Mouse (Mus musculus): ENCODE measurements around the gene Ncor2. TPM values are rescaled to one million over a fixed set of nuclear protein-coding genes. Genes with fewer than 3 reads are reported as not detected.
"Not testable (repeated sequence)": the region's sequence is repeated elsewhere in the genome, so short reads cannot be mapped to it uniquely, and the experiment has no call there.

Ncor2 gene
- polyA plus RNA-seq, 1 experiment from 2014 or later, result 31.6 TPM

DNA sequence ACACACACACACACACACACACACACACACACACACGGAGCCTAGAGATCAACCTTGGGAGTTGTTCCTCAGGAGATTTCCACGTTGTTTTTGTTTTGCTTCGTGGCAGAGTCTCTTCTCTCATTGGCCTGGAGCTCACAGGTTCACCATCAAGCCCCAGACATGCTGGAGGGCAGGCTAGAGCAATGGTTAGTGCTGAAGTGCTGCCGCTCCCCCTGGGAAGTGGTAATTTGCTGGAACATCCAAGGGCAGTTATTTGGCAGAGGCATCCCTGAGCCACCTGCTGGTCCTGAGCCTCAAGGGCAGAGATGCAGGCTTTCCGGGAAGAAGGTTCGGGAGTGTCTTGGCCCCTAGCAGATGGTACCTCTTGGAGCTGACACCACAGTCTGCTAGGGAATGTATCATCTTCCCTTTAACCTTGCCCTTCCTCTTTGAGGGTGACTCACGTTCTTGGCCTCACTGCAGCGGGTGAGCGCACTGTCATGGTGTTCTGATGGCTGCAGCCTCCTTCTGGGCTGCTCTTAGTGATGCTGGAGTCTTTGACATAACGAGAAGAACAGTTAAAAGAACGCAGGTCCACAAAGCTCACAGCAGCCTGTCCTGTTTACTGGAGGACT, 25.3 kb upstream of the Ncor2 start:
- no peak overlapping the region for H3K9ac ChIP-seq (replicated peaks)
- WGBS, result 73% methylated on average over 11 of the region's 11 CpGs
- peaks cover 28% of the 10 kb centered on the region for H3K4me1 ChIP-seq
- peak overlapping the region; percentile 75; the same call in 1 of the 2 replicates for H3K27ac ChIP-seq (replicated peaks)
- H3K9me3 ChIP-seq, result no peaks in the 10 kb centered on the region
- no peaks in the 10 kb centered on the region for H3K27me3 ChIP-seq
- no peaks in the 10 kb centered on the region for H3K36me3 ChIP-seq
- no peak for ATAC-seq (replicated peaks)
- no peak overlapping the region for H3K4me2 ChIP-seq (replicated peaks)
- H3K4me3 ChIP-seq, result no peak overlapping the region

DNA sequence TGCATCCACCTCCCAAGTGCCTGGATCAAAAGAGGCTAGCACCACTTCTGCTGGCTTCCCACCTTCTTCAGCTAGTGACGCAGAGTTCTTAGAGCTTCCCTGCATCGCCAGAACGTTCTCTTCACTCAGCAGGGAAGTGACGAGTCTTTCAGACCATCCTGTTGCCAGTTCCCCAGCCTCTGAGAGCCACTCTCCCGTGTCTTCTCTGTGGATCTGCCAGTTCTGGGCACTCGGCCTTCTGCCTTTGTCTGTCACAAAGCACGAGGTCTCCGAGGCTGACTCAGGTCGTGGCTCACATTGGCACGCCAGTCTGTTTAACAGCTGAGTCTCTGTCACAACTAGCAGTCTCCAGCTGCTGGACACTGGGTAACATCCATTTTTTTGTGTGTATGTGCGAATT, 24.7 kb upstream of the Ncor2 start:
- H3K36me3 ChIP-seq, result no peaks in the 10 kb centered on the region
- H3K4me3 ChIP-seq, result no peak overlapping the region
- no peaks in the 10 kb centered on the region for H3K27me3 ChIP-seq
- no peaks in the 10 kb centered on the region for H3K9me3 ChIP-seq
- H3K4me2 ChIP-seq (replicated peaks), result no peak overlapping the region
- no peak for ATAC-seq (replicated peaks)
- H3K9ac ChIP-seq (replicated peaks), result no peak overlapping the region
- peak overlapping the region; percentile 75 for H3K27ac ChIP-seq (replicated peaks)
- peaks cover 28% of the 10 kb centered on the region for H3K4me1 ChIP-seq
- WGBS, result 36% methylated on average over 11 of the region's 11 CpGs

DNA sequence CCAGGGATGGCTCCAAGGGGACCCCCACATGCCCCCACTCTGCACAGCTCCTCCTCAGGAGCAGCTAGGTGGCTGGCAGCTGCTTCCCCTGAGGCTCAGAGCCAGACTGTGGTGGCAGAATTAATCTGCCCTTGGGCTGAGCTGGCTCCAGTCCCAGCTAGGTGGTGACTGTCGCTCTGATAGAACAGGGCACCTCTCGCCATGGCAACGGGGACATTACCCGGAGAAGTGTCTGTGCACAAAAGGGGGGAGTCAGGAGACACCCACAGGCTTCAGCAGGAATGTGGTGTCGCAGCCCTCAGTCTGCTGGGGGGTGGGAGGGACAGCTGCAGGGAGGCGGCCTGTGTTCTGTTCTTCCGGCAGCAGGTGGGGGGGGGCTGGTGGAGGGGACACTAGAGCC, 24.1 kb upstream of the Ncor2 start:
- peaks cover 28% of the 10 kb centered on the region for H3K4me1 ChIP-seq
- H3K4me3 ChIP-seq, result no peak overlapping the region
- ATAC-seq (replicated peaks), result peak; percentile 88
- H3K36me3 ChIP-seq, result no peaks in the 10 kb centered on the region
- under 1% methylated on average over 7 of the region's 7 CpGs for WGBS
- no peaks in the 10 kb centered on the region for H3K9me3 ChIP-seq
- H3K4me2 ChIP-seq (replicated peaks), result 0 out of 2 replicates have a peak overlapping the region, but pooled peaks have one; percentile 4
- H3K27ac ChIP-seq (replicated peaks), result peak overlapping the region; percentile 75
- H3K27me3 ChIP-seq, result no peaks in the 10 kb centered on the region
- peak overlapping the region; percentile 31 for H3K9ac ChIP-seq (replicated peaks)

DNA sequence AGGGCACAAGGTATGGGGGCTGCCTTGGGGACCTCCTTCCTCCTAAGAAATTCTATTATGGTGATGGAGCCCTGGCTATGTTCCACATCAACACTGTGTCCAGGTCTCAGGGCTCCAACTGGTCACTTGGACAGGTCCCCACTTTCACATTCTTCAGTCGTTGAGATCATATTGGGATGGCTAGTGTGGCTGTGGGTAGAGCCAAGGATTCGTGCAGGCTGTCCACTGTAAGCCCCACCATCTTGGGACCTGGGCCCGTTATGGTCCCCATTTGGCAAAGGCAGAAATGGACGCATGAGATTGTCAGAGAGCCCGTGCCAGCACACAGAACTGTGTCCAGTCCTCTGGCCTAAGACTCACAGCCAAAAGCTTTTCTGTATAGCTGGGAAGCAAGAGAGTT, 23.1 kb upstream of the Ncor2 start:
- no peaks in the 10 kb centered on the region for H3K27me3 ChIP-seq
- 72% methylated on average over 5 of the region's 5 CpGs for WGBS
- ATAC-seq (replicated peaks), result no peak
- H3K36me3 ChIP-seq, result no peaks in the 10 kb centered on the region
- H3K27ac ChIP-seq (replicated peaks), result peak overlapping the region; percentile 75
- no peak overlapping the region for H3K9ac ChIP-seq (replicated peaks)
- H3K9me3 ChIP-seq, result no peaks in the 10 kb centered on the region
- no peak overlapping the region for H3K4me3 ChIP-seq
- peaks cover 26% of the 10 kb centered on the region for H3K4me1 ChIP-seq
- H3K4me2 ChIP-seq (replicated peaks), result no peak overlapping the region

DNA sequence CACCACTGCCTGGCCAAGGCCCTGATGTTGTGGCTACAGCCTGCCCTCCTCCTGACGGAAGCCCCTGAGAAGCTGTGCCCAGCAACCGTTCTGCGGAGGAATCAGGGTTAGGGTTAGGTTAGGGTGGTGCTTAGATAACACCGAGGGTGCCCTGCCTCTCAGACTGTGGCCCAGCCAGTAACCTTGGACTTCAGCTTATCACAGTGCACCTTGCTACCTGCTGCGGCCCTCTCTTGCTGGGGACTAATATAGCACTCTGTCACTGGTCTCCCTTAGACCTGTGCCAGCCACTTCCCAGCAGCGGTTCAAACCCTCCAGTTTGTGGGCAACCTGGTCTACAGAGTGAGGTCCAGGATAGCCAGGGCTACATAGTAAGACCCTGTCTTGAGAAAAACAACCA, 20.1 kb upstream of the Ncor2 start:
- H3K36me3 ChIP-seq, result no peaks in the 10 kb centered on the region
- peaks cover 21% of the 10 kb centered on the region for H3K4me1 ChIP-seq
- 96% methylated on average over 6 of the region's 6 CpGs for WGBS
- no peak overlapping the region for H3K4me3 ChIP-seq
- H3K9me3 ChIP-seq, result no peaks in the 10 kb centered on the region
- no peak overlapping the region for H3K9ac ChIP-seq (replicated peaks)
- no peak overlapping the region for H3K4me2 ChIP-seq (replicated peaks)
- H3K27me3 ChIP-seq, result no peaks in the 10 kb centered on the region
- H3K27ac ChIP-seq (replicated peaks), result no peak overlapping the region
- ATAC-seq (replicated peaks), result no peak

DNA sequence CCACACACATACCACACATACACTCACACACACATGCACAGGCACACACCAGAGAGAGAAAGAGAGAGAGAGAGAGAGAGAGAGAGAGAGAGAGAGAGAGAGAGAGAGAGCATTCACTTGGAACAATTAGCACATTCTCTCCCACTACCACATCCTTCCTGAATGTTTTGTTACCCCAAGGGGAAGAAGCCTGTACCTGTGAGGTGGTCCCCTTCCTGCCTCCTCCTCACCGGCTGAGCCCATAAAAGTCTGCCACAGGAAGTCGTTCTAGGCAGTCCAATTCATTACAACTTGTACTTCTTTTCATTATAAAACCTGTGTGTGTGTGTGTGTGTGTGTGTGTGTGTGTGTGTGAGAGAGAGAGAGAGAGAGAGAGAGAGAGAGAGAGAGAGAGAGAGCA, 18.3 kb upstream of the Ncor2 start:
- WGBS, result 72% methylated on average over 2 of the region's 2 CpGs
- H3K4me1 ChIP-seq; H3K27me3 ChIP-seq; H3K9ac ChIP-seq (replicated peaks); H3K27ac ChIP-seq (replicated peaks); H3K36me3 ChIP-seq; H3K4me3 ChIP-seq; H3K9me3 ChIP-seq; ATAC-seq (replicated peaks); H3K4me2 ChIP-seq (replicated peaks): not testable (repeated sequence)

DNA sequence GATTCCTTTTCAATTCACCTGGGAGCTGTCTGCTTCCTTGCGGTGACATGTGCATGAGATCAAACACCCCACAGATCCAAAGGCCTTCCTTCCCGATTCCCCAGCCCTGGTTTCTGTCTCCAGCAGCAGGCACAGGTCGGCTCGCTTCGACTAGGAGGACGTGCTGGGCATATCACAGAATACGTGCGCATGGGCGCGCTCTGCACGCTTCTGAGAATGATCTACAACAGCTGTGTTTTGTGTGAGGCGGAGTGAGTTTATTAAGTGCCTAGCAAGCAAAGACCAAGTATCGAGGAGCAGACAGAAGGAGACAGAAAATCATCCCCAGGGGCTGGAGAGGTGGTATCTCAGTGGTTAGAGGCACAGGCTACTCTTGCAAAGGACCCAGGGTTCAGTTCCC, 17.0 kb upstream of the Ncor2 start:
- Histone ChIP-seq H3K9me3 (no peaks in the 10 kb centered on the region), H3K4me2 (replicated peaks) (no peak overlapping the region), H3K4me3 (no peak overlapping the region), H3K9ac (replicated peaks) (no peak overlapping the region), H3K4me1 (0 out of 2 replicates have a peak, but pooled peaks cover 5% of the 10 kb centered on the region), H3K27me3 (no peaks in the 10 kb centered on the region), H3K36me3 (no peaks in the 10 kb centered on the region), H3K27ac (replicated peaks) (peak overlapping the region; percentile 36; the same call in 1 of the 2 replicates)
- ATAC-seq (replicated peaks), result no peak
- WGBS, result 80% methylated on average over 13 of the region's 13 CpGs

DNA sequence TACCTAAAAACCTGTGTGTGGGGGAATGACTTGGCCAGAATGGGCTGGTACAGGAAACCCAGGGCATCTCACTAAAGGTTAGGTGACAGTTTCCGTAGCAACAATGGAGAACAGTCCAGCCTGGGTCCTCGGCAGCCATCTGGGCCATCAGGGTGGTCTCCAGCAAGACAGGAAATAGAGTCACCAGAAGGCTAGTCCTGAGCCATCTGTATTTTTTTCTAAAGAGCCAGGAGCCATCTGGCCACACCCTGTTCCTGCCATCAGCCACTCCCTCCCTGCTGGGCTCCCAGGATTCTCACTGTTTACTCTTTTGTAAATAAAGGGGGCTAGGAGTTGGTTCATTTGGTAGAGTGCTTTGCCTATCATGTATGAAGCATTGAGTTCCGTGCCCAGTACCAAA, 16.1 kb upstream of the Ncor2 start:
- Histone ChIP-seq H3K4me1 (0 out of 2 replicates have a peak, but pooled peaks cover 5% of the 10 kb centered on the region), H3K27ac (replicated peaks) (no peak overlapping the region), H3K9me3 (no peaks in the 10 kb centered on the region), H3K4me2 (replicated peaks) (no peak overlapping the region), H3K36me3 (no peaks in the 10 kb centered on the region), H3K9ac (replicated peaks) (no peak overlapping the region), H3K27me3 (no peaks in the 10 kb centered on the region), H3K4me3 (no peak overlapping the region)
- ATAC-seq (replicated peaks), result no peak
- WGBS, result 42% methylated on average over 3 of the region's 3 CpGs

DNA sequence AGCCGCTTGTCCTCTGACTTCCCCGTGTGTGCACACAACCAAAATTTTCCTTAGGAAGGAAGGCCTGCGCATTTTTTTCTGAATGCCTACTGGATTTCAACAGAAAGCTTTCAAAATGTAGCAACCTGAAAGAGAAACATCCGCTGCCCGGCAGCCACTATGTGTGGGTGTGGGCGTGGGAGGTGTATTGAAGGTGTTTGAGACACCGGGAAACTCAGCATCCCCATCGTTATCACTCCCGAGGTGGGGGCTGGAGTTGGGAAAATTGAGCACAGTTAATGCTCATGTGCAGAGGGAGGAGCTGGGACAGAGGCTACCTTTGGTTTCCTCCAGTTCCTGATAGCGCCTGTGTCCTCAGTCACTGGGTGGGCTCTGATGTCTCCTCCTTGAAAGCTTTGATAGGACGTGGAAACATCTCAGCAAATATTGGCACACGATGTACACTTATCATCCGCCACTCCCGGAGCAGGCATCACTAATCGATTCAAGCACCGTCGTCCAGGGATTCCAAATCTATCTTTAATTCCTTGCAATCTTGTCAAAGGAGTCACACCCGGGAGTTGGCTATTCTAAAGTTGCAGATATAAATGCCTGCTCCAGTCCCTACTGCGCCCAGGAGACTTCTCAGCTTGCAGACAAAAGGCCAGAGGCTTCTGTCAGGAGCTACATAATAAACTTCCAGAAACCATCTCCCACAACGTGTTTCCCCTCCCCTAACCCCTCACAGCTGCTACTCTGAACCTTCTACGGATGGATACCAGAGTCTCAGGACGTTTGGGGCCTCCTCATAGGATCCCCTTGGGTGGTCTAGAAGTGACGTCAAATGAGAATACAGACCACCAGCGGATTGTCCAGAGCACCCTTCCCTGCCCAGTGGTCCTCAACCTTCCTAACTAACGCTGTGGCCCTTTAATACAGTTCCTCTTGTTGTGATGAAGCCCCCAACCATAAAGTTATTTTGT, 14.7 kb upstream of the Ncor2 start:
- 71% methylated on average over 25 of the region's 25 CpGs for WGBS
- H3K27ac ChIP-seq (replicated peaks), result no peak overlapping the region
- no peaks in the 10 kb centered on the region for H3K36me3 ChIP-seq
- H3K9ac ChIP-seq (replicated peaks), result no peak overlapping the region
- H3K9me3 ChIP-seq, result no peaks in the 10 kb centered on the region
- H3K27me3 ChIP-seq, result no peaks in the 10 kb centered on the region
- H3K4me3 ChIP-seq, result no peak overlapping the region
- H3K4me2 ChIP-seq (replicated peaks), result no peak overlapping the region
- H3K4me1 ChIP-seq, result peaks cover 7% of the 10 kb centered on the region; the same call in 1 of the 2 replicates
- no peak for ATAC-seq (replicated peaks)

DNA sequence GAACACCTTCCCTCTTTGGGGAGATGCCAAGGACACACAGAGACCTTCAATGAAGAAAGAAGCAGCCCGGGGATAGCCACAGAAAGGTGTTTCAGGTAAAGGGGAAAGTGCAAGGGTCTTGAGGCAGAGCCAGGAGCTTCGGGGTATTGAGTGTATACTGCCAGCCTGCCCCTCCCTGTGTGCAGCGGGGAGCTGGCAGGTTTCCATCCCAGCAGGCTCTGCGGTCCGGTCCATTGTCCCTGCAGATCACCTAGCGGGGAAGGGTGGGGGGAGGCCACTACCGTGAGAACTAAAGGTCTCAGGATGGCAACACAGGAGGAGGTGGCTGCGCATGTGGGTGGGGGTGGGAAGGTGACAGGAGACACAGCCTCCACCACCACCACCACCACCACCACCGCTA, 12.6 kb upstream of the Ncor2 start:
- 24% methylated on average over 9 of the region's 9 CpGs for WGBS
- H3K27me3 ChIP-seq, result no peaks in the 10 kb centered on the region
- H3K27ac ChIP-seq (replicated peaks), result no peak overlapping the region
- H3K9me3 ChIP-seq, result no peaks in the 10 kb centered on the region
- no peak overlapping the region for H3K4me2 ChIP-seq (replicated peaks)
- H3K36me3 ChIP-seq, result no peaks in the 10 kb centered on the region
- H3K4me1 ChIP-seq, result peaks cover 9% of the 10 kb centered on the region; the same call in 1 of the 2 replicates
- ATAC-seq (replicated peaks), result no peak
- H3K4me3 ChIP-seq, result no peak overlapping the region
- H3K9ac ChIP-seq (replicated peaks), result no peak overlapping the region

DNA sequence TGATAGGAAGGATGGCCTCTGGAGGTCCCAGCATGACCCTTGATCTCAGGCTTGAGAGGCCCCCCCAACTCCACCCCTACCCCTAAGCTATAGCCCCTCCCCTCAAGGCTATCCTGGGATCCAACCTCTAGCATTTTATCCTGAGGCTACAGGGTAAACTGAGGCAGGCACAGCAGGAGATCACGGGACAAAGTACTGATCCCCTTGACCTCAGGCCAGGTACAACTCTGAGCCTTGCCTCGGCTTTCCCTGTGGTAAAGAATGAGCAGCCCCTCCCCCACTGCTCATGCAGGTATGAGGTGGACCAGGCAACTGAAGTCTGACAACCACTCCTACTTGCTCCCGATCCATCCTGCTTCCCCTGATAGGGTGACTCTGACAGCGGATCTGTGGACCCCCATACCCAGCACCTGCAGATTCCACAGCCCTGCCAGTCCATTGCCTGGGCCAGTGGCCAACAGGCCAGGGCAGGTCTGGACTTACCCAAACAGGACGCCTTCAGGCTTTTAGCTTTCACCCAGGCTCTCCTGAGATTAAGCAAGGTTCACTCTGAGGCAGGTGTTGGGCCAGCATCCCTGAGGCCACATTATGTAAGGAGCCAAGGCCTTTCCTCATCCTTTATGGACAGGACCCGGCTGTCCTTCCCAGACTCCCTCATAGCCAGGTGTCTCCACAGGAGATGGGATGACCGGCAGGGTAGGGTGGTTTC, 11.2 kb upstream of the Ncor2 start:
- WGBS, result 85% methylated on average over 7 of the region's 7 CpGs
- no peak overlapping the region for H3K4me3 ChIP-seq
- no peak for ATAC-seq (replicated peaks)
- no peaks in the 10 kb centered on the region for H3K9me3 ChIP-seq
- no peak overlapping the region for H3K4me2 ChIP-seq (replicated peaks)
- H3K27ac ChIP-seq (replicated peaks), result no peak overlapping the region
- no peak overlapping the region for H3K9ac ChIP-seq (replicated peaks)
- no peaks in the 10 kb centered on the region for H3K36me3 ChIP-seq
- H3K4me1 ChIP-seq, result peaks cover 10% of the 10 kb centered on the region
- H3K27me3 ChIP-seq, result no peaks in the 10 kb centered on the region

DNA sequence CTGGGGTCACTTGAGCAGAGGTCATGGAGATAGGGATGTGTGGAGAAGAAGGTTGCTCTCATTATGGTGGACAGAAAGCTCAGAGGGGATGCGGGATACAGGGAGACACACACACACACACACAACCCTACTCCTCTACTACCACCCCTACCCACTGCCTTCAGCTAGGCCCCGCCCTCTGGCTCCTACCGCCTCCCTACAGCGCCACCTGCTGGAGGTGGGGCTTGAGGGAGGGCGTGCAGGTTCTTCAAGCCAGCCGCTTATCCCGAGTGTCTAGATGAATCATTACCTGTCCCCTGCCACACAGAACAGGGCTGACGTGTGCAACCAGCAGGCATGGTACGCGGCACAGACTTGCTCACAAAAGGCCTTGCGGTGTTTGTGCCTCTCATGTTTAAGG, 10.6 kb upstream of the Ncor2 start:
- peaks cover 16% of the 10 kb centered on the region for H3K4me1 ChIP-seq
- peak; percentile 54; the same call in 1 of the 2 replicates for ATAC-seq (replicated peaks)
- WGBS, result 43% methylated on average over 11 of the region's 11 CpGs
- no peak overlapping the region for H3K27ac ChIP-seq (replicated peaks)
- no peak overlapping the region for H3K4me2 ChIP-seq (replicated peaks)
- no peaks in the 10 kb centered on the region for H3K9me3 ChIP-seq
- no peaks in the 10 kb centered on the region for H3K27me3 ChIP-seq
- H3K4me3 ChIP-seq, result no peak overlapping the region
- no peak overlapping the region for H3K9ac ChIP-seq (replicated peaks)
- no peaks in the 10 kb centered on the region for H3K36me3 ChIP-seq

All from forebrain, embryonic 15.5 days (tissue).